Mouse (Mus musculus): ENCODE results near the gene Adgrl2.

GRCm38 (mm10) chr3:149038771-149039170, 48.4 kb upstream of the Adgrl2 start:
- TF ChIP-seq POLR2A (IDR thresholded peaks at IDR 0.05; ENCODE audit: low read depth, low read length) (no peak), CTCF (IDR thresholded peaks at IDR 0.05; ENCODE audit: borderline replicate concordance, insufficient read depth, low read length) (peak; percentile 44; the same call in 1 of the 2 replicates)

Data from embryonic fibroblast, embryonic 13.5 days (primary cell).